Mouse (Mus musculus) spleen, adult 10 weeks (tissue): Measurements from ENCODE around the gene Sirt7. TPM values are rescaled to one million over a fixed set of nuclear protein-coding genes. Genes with fewer than 3 reads are reported as not detected.

ENCODE experiments used
- polyA plus RNA-seq: library from polyadenylated mRNA; stranded (reverse); fragments of 350-450 nt; fragmentation: Illumina TruSeq; extraction: RNeasy Lipid Tissue Mini Kit (QIAGEN cat#74804); gene quantifications from one replicate; pipeline ENCODE4 v1.2.3, GENCODE M21; 2015; ENCODE audit warnings: low replicate concordance; ENCODE audit not compliant: insufficient read depth

Sirt7 gene
- 70.1 TPM for polyA plus RNA-seq

GRCm38 (mm10) chr11:120625152-120625775, at the start of gene Sirt7:
TSS of gene Sirt7 (minus strand) at chr11:120625240.

GRCm38 (mm10) chr11:120672687-120673593, 47.9 kb upstream of the Sirt7 start, which contains the start of gene Aspscr1:
TSS of gene Aspscr1 (plus strand) at chr11:120672973.

GRCm38 (mm10) chr11:120661076-120661460, 36.0 kb upstream of the Sirt7 start, which contains the start of gene Notum:
TSS of gene Notum (minus strand) at chr11:120661175.

GRCm38 (mm10) chr11:120648001-120648476, 23.0 kb upstream of the Sirt7 start, which contains the start of gene Myadml2:
TSS of gene Myadml2 (minus strand) at chr11:120648158.

GRCm38 (mm10) chr11:120643601-120643987, 18.6 kb upstream of the Sirt7 start, which contains the start of gene Pycr1:
TSS of gene Pycr1 (minus strand) at chr11:120643769.

GRCm38 (mm10) chr11:120633520-120634343, 8.7 kb upstream of the Sirt7 start, which contains the start of gene Mafg:
TSS of gene Mafg (minus strand) at chr11:120633600.

GRCm38 (mm10) chr11:120617519-120618112, 7.4 kb downstream of the Sirt7 start, which contains the start of gene Pcyt2:
TSS of gene Pcyt2 (minus strand) at chr11:120617936.

GRCm38 (mm10) chr11:120608241-120609034, 16.6 kb downstream of the Sirt7 start, which contains the start of gene Npb:
TSS of gene Npb (plus strand) at chr11:120608477.

GRCm38 (mm10) chr11:120598283-120598989, 26.6 kb downstream of the Sirt7 start, which contains the start of the genes Alyref and Anapc11:
TSS of gene Alyref (minus strand) at chr11:120598365.
TSS of gene Anapc11 (plus strand) at chr11:120598421.

GRCm38 (mm10) chr11:120581490-120582267, 43.4 kb downstream of the Sirt7 start, which contains the start of gene Arhgdia:
TSS of gene Arhgdia (minus strand) at chr11:120581624.

GRCm38 (mm10) chr11:120572752-120573584, 52.1 kb downstream of the Sirt7 start, which contains the start of gene P4hb:
TSS of gene P4hb (minus strand) at chr11:120573253.

Other genes starting within 250 kb of the Sirt7 start
- 1.6 TPM for gene Faap100, start 246.5 kb downstream of the Sirt7 start, polyA plus RNA-seq
- 36.3 TPM for gene Nploc4, start 187.5 kb downstream of the Sirt7 start, polyA plus RNA-seq
- 2.7 TPM for gene Tspan10, start 182.6 kb downstream of the Sirt7 start, polyA plus RNA-seq
- gene Pde6g, start 171.7 kb downstream of the Sirt7 start, polyA plus RNA-seq = 0.39 TPM
- 4.1 TPM for gene Oxld1, start 167.2 kb downstream of the Sirt7 start, polyA plus RNA-seq
- 39.8 TPM for gene Ccdc137, start 167.1 kb downstream of the Sirt7 start, polyA plus RNA-seq
- 23.9 TPM for gene Arl16, start 157.6 kb downstream of the Sirt7 start, polyA plus RNA-seq
- gene Mrpl12, start 140.6 kb downstream of the Sirt7 start, polyA plus RNA-seq = 16.3 TPM
- 4.4 TPM for gene Slc25a10, start 133.4 kb downstream of the Sirt7 start, polyA plus RNA-seq
- not detected for gene Gcgr, start 94.5 kb downstream of the Sirt7 start, polyA plus RNA-seq
- 25.6 TPM for gene Mcrip1, start 75.5 kb downstream of the Sirt7 start, polyA plus RNA-seq
- gene Ppp1r27, start 74.1 kb downstream of the Sirt7 start, polyA plus RNA-seq = not detected
- 169 TPM for gene P4hb, start 52.0 kb downstream of the Sirt7 start, polyA plus RNA-seq
- 169 TPM for gene Arhgdia, start 43.6 kb downstream of the Sirt7 start, polyA plus RNA-seq
- gene Alyref, start 26.9 kb downstream of the Sirt7 start, polyA plus RNA-seq = 65.0 TPM
- gene Anapc11, start 26.8 kb downstream of the Sirt7 start, polyA plus RNA-seq = 30.2 TPM
- gene Npb, start 16.8 kb downstream of the Sirt7 start, polyA plus RNA-seq = not detected
- gene Pcyt2, start 7.3 kb downstream of the Sirt7 start, polyA plus RNA-seq = 42.1 TPM
- 22.5 TPM for gene Mafg, start 8.4 kb upstream of the Sirt7 start, polyA plus RNA-seq
- gene Pycr1, start 18.5 kb upstream of the Sirt7 start, polyA plus RNA-seq = 1.8 TPM
- 0.73 TPM for gene Myadml2, start 22.9 kb upstream of the Sirt7 start, polyA plus RNA-seq
- gene Notum, start 35.9 kb upstream of the Sirt7 start, polyA plus RNA-seq = not detected
- gene Aspscr1, start 47.7 kb upstream of the Sirt7 start, polyA plus RNA-seq = 22.3 TPM
- 28.0 TPM for gene Cenpx, start 88.5 kb upstream of the Sirt7 start, polyA plus RNA-seq
- 10.3 TPM for gene Lrrc45, start 88.7 kb upstream of the Sirt7 start, polyA plus RNA-seq
- 1.2 TPM for gene Rac3, start 96.2 kb upstream of the Sirt7 start, polyA plus RNA-seq
- 7.8 TPM for gene Dcxr, start 102.0 kb upstream of the Sirt7 start, polyA plus RNA-seq
- gene Cbr2, start 106.9 kb upstream of the Sirt7 start, polyA plus RNA-seq = 1.7 TPM
- 0.40 TPM for gene Hmga1b, start 137.6 kb upstream of the Sirt7 start, polyA plus RNA-seq
- gene Rfng, start 159.0 kb upstream of the Sirt7 start, polyA plus RNA-seq = 9.5 TPM
- gene Gps1, start 159.0 kb upstream of the Sirt7 start, polyA plus RNA-seq = 50.2 TPM
- gene Dus1l, start 171.2 kb upstream of the Sirt7 start, polyA plus RNA-seq = 29.3 TPM
- gene Fasn, start 199.3 kb upstream of the Sirt7 start, polyA plus RNA-seq = 6.7 TPM